Mouse (Mus musculus) brain, embryonic 14.5 days (tissue): Measurements from ENCODE around the gene Rassf4. TPM values are rescaled to one million over a fixed set of nuclear protein-coding genes. Genes with fewer than 3 reads are reported as not detected.

ENCODE experiments used
- DNase-seq: peaks from one replicate; pipeline ENCODE4 v3.0.0-alpha.2; 2011; ENCODE audit warnings: low read depth
- CTCF ChIP-seq: fragments of 200-500 bp; IDR thresholded peaks from 2 replicates; pipeline ENCODE4 v1.5.1; 2012; ENCODE audit warnings: inconsistent platforms, mild to moderate bottlenecking, moderate library complexity, borderline replicate concordance; ENCODE audit not compliant: insufficient read depth, insufficient read length; ENCODE audit errors: extremely low read depth
- POLR2A ChIP-seq: fragments of 200-500 bp; IDR thresholded peaks from 2 replicates; pipeline ENCODE4 v1.6.1; 2012; ENCODE audit warnings: mild to moderate bottlenecking, inconsistent platforms, borderline replicate concordance; ENCODE audit not compliant: poor library complexity, insufficient read depth, insufficient read length, severe bottlenecking; ENCODE audit errors: extremely low read depth
- polyA plus RNA-seq: library from polyadenylated mRNA; depleted of rRNA; stranded (reverse); fragments of >200 nt; gene quantifications from 2 replicates; pipeline ENCODE4 v1.2.3, GENCODE M21; 2012

Rassf4 gene
- polyA plus RNA-seq, 1 experiment = 11.2 TPM

DNA sequence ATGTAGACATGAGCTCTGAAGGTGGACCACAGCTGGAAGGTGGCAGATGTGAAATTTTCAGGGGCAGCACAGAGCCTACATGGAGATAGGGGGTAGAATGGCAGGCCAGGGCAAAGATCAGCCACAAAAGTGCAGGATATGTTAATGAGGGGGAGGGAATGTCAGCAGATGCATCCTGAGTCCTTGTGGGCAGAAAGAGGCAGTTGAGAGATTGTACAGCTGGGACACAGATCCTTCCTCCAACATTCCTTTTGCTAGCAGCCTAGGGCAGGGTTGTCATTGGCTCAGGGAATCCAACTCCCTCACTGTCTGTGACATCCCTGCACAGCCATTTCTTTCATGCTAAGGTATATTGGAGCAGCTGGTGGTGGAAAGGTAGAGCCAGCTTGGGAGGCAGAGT, 27.1 kb upstream of the Rassf4 start:
- TF ChIP-seq CTCF (no peak), POLR2A (no peak)

GRCm38 (mm10) chr6:116697896-116698425, 24.2 kb upstream of the Rassf4 start:
- no peak for DNase-seq
- TF ChIP-seq CTCF (no peak), POLR2A (no peak)

More for the DNA sequence above, 27.1 kb upstream of the Rassf4 start:
- DNase-seq = no peak

- TF ChIP-seq CTCF (peak; percentile 44; the same call in 1 of the 2 replicates), POLR2A (no peak)
- DNase-seq = peak; percentile 34
These were observed 23.7 kb upstream of the Rassf4 start for GRCm38 (mm10) chr6:116697413-116697812.

GRCm38 (mm10) chr6:116694346-116694745, 20.6 kb upstream of the Rassf4 start:
- no peak for TF ChIP-seq POLR2A
- no peak for TF ChIP-seq CTCF
- DNase-seq = no peak

GRCm38 (mm10) chr6:116693639-116694038, 19.9 kb upstream of the Rassf4 start:
- no peak for DNase-seq
- TF ChIP-seq POLR2A (no peak), CTCF (no peak)

GRCm38 (mm10) chr6:116682317-116682716, 8.6 kb upstream of the Rassf4 start:
- DNase-seq = peak; percentile 20
- TF ChIP-seq CTCF (no peak), POLR2A (no peak)

DNA sequence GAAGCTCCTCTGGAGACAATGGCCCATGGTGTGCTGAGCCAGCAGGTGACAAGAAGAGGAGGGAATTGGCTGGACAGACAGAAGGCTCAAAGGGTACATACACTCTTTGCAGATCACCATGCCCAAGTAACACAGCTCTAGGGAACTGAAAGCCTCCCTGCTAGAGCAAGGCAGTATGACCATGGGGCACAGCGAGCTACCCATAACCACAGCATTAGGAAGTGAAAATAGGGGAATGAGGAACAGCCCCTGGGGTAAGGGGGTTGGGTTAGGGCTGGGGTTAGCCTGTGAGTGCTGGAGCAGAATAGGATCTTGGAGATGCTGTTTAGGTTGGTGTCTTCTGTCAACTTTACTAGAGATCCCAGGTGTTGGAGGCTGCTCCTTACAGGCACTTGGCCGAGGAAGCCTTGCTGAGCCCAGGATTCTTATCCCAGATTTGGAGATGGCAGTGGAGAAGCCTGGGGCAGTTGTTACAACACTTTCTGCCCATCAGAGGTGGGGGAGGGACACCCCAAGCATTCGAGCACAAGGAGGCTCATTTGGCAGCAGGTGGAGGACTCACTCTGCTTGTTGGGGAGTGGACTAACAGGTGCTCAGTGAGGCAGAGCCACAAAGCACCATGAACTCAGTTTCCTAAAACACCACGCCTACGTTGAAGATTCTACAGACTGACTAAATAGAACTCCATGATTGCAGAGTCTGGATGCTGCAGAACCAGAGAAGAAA, 6.0 kb upstream of the Rassf4 start:
- TF ChIP-seq CTCF (no peak), POLR2A (no peak)
- DNase-seq = no peak

DNA sequence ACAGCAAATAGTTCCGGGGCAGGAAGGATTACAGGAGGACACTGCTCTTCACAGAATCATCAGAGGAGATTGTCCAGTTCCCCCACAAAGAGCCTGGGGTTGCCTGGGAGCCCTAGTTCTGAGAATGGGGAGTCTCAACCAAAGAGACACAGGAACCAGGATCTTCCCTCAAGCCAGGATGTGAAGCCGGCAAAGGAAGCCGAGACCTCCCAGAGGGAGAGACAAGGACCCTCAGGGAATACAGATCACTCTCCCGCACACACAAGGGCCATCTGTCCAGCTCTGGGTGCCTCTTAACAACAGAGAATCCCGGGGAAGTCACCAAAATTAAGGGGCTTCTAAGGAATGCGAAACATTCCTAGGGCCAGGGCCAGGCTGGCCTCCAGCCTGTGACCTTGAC, 3.6 kb upstream of the Rassf4 start:
- TF ChIP-seq CTCF (no peak), POLR2A (no peak)
- no peak for DNase-seq

DNA sequence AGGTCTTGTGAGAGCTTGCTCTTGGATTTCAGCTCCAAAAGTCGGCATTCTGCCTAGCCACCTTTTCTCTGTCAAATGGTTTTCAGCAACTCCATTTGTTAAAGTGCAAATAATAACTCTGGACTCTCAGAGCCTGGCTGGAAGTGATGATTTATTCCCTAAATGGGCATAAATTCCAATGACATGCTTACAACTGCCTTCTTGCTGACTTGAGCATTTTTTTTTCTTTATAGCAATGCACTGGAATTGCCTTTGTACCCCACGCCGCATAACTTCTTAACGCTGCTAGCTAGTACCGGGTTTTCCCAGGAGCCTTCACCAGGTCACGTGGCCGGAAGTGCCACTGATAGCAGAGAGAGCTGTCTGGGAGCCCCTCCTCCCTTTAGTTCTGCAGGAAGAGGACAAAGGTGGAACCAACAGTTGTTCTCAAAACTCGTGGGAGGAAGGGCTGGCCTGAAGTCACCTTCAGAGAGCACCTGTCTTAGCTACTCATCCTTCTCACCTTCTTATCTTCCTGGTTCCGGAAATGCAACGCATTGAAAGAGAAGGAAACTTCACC, 2.7 kb upstream of the Rassf4 start:
- TF ChIP-seq CTCF (no peak), POLR2A (no peak)
- no peak for DNase-seq

DNA sequence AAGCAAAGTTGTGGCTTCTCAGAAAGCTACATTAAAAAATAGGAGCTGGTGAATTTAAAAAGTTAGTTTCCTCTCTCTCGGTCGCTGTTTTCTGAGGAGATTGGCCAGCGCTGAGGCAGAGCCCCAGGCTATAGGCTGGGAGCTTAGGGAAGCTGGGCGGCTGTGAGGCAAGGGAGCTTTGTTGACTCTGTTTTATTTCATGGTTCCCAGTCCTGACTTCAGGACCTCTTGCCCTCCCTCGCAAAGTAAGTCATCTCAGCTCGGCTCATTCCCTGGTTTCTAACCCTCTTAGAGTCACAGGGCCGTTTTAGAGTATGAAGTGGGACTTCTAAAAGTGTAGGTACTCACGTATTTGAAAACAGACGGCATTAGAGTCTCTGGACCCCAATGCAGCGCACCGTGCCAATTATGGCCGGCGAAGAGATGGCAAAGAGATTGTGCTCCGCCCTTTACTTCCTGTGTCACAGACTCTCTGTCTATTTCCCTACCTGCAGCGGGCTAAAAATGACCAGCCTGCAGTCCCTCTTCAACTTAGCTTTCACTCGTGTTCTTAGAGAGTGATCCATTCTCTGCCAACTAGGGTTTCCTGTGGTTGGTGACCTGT, 633 bp upstream of the Rassf4 start:
- TF ChIP-seq CTCF (no peak), POLR2A (no peak)
- no peak for DNase-seq

GRCm38 (mm10) chr6:116672349-116672748, 1.4 kb downstream of the Rassf4 start:
- no peak for TF ChIP-seq POLR2A
- TF ChIP-seq CTCF = no peak
- DNase-seq = no peak

- no peak for DNase-seq
- no peak for TF ChIP-seq CTCF
- no peak for TF ChIP-seq POLR2A
These were observed 2.0 kb downstream of the Rassf4 start for GRCm38 (mm10) chr6:116671768-116672167.

DNA sequence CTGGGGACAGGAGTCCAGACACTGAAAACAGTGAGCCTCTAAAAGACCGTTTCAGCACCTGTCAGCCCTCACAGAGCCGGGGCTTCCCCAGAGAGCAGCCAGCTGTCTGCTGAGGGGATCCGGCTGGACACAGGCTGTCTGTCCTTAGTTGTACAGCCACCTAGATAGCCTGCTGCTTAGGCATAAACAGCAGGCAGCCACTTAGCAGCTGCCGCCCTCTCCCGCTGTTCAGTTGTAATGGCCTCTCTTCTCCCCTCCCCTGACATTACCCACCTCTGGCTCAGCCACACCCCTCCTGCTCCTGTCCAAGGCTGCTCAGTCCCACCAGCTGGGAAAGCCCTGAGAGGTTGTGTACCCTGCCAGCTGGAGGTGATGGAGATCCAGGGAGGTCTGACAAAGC, 2.7 kb downstream of the Rassf4 start:
- TF ChIP-seq POLR2A (no peak), CTCF (no peak)
- peak; percentile 69 for DNase-seq

DNA sequence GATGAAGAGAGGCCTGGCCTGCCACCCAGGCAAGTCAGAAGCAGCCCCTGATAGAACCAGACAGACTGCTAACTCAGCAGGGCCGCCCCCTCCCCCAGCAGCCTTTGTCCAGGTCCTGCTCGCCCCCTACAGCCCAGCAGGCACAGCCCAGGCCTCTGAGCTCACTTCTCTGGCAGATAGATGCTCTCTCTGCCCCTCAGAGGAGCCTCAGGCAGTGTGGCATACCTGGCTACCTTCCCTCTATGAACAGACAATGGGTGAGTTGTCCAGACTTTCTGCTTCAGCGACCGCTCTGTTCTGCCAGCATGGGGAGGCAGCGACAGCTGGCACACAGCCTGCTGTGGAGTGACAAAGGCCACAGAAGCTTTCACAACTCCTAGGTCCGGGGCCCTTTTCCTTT, 3.6 kb downstream of the Rassf4 start:
- DNase-seq = peak; percentile 86
- TF ChIP-seq POLR2A = no peak
- TF ChIP-seq CTCF = peak; percentile 25; the same call in 1 of the 2 replicates

DNA sequence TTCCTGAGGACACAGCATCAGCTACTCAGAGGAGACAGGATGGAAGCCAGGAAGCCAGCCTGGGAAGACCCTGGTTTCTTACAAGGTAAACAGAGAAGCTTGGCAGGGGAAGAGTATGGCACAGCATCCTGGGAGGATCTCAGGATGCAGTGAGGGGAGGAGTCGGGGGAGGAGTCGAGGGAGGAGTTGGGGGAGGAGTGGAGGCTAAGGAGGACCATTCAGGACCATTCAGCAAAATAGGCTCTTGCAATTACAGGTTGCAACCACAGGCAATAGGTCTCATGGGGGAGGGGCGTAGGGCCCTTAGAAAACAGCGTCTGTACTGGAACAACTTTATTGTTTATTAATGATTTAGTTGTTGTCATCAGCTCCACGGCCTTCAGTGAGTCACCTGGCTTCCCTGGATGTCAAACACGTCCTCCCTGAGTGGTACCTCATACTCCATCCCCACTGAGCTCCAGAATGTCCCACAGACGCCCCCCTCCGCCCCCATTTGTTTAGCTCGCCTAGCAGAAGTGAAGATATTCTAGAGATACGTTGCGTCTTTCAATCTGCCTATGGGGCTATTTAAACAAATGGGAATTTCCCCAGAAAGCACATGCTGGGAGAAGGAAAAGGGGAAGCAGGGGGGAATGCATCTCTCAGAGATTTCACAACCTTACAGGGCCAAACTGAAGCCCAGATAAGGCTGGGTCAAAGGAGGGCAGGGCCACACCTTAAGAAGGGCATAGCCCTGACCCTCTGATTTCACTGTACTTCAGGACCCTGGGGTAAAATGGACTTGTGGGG, 4.9 kb downstream of the Rassf4 start:
- TF ChIP-seq CTCF (no peak), POLR2A (no peak)
- DNase-seq = peak; percentile 48
